Mouse (Mus musculus) olfactory bulb, adult 2 months (tissue): ENCODE results near the gene Uri1.

Experiments used
- CTCF ChIP-seq: fragments of 200-500 bp; IDR thresholded peaks from 2 replicates; pipeline ENCODE4 v1.5.1; 2012; ENCODE audit warnings: low read depth, mild to moderate bottlenecking, low read length, moderate library complexity; ENCODE audit not compliant: insufficient read depth
- POLR2A ChIP-seq: fragments of 200-500 bp; IDR thresholded peaks from 2 replicates; pipeline ENCODE4 v1.6.1; 2012; ENCODE audit warnings: mild to moderate bottlenecking, low read depth, low read length, moderate library complexity; ENCODE audit not compliant: insufficient read depth

GRCm38 (mm10) chr7:38012811-38013210 is 10.5 kb downstream of the Uri1 start:
- TF ChIP-seq POLR2A (no peak), CTCF (no peak)
